Mouse (Mus musculus) hindlimb bud, embryonic 11.5 days (tissue): ENCODE measurements at regions not wholly inside any gene's neighbourhood (a gene's known extent, or its start where the extent isn't known, plus 50 kb on each side); places are given as distances from the start of the nearest gene placed in this dataset.

Experiments used
- DNase-seq: peaks from one replicate; pipeline ENCODE4 v3.0.0-alpha.2; 2012; ENCODE audit warnings: low read depth, low spot score; ENCODE audit errors: extremely low spot score

DNA sequence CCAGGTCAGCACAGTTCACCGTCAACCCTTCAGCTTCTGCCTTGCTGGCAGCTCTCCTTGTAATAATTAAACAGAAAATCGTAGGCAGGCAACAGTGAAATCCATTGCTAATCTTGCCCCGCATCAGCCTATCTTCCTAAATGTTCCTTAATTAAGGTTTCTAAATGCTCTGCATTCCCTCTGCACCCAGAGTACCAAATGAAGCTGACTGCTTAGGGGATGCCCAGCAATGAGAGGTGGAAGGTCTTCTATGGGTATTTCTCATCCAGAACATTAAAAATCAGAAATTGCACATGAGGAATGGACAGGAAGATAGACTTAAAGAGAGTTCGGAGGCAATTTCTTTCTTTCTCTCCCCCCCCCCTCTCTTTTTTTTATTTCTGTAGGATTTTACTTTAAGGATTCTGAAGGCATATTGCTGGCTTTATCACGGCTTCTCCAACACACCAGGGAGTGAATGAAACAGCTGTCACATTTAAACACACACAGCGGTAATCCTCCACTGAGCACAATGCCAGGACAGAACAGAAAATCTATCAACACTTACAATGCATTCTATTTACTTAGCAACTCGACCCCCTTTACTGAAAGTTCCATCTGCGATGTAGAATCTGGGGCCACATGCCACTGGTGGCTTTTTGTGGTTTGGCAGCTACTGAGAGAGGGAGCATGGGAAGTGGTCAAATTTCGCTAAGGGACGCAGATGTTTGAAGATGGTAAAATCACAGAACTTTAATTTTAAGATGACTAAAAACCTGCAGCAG lies 584.2 kb upstream of the Kirrel3 start:
- no peak for DNase-seq

DNA sequence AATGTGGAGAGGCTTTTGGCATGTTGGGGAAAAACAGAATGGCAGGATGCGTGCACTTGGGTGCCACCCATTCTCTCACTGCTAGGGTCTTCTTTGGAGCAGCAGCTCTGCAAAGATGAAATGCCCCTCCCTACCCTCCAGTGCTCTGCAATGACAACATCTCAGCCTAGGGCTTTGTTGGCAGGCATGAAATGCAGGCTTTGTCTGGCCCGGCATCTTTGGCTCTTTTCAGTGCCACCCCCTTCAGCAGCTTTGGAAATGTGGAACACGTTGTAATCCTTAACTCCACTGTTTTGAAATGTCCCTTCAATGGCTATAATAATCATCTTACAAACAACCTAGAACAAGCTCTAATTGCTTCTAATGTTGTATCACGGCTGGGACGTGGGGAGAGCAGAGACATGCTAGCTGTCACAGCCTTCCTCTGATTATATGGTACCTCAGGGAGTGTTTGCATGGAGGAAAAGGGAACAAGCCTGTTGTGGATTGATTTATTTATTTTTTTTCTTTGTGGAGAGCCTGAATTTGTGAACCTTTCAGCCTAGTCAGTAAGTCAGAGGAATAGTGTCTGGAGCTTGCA lies 581.6 kb upstream of the Kirrel3 start:
- no peak for DNase-seq

DNA sequence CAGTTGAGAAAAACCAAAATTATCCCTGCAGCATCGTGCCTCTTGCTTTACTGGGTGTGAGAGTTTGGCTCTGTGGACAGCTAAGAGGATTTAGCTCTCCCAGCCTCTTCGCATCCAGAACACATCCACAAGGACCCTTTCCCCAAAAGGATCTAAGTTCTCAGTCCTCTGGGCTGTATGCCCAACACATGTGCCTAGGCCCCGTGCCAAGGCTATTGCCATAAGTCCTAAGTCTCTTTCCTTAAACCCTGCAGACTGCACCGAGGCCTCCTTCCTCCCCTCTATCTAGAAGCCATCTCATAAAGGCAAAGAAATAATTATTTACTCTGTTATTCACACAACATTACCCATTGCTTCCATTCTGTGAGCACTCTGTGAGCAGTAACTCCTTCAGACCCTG lies 570.8 kb upstream of the Kirrel3 start:
- DNase-seq = no peak

GRCm38 (mm10) chr9:33915349-33916056 lies 570.2 kb upstream of the Kirrel3 start:
- DNase-seq = no peak

GRCm38 (mm10) chr9:33930286-33930685 lies 555.4 kb upstream of the Kirrel3 start:
- no peak for DNase-seq

GRCm38 (mm10) chr9:33934071-33934470 lies 551.6 kb upstream of the Kirrel3 start:
- DNase-seq = no peak

- no peak for DNase-seq
Measured at GRCm38 (mm10) chr9:33954319-33954718, 531.4 kb upstream of the Kirrel3 start.
